Mouse (Mus musculus): ENCODE results near the gene Gusb. TPM values are rescaled to one million over a fixed set of nuclear protein-coding genes. Genes with fewer than 3 reads are reported as not detected.
A peak's percentile ranks its signal among the peaks of the same experiment; 100 is the strongest.

The Gusb gene
- polyA plus RNA-seq (2012; rRNA removed): 16.3 and 22.5 TPM in 2 replicates

DNA sequence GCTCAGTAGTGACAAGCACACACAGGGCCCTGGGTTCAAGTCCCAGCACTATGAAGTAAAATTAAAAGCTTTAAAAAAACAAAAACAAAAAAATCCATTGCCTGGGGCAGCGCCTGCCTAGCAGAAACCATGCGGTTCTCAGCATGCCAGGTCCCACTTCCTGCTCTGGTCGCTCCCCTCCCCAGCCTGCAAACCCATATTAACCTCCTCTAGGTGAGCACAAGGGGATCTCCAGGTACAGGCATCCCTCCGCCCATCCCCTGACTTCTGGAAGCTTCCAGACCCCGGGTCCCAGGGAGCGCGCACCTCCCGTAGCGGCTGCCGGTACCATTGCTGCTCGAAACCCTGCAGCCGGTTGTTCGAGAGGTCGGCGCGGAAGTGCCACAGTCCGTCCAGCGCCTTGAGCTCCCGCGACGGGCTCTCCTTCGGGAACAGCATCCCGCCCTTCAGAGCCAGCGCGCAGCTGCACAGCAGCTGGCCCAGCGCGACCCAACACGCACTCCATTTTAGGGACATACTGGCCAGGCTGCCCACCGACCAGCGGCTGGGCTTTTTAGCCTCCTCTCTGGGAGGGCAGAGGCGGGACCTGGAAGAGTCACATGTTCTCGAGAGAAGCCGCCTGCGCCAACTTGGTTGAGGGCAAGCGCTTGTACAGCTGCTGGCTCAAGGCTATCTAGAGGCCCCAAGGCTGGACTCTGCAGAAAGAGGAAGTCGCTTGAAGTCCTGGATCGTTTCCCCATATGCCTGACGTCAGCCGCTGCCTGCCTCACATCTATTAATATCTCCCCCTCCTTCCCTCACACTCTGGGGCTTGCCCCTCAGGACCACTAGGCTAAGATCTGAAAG is at the start of gene Gusb:
Gusb (minus strand) TSS at position 749 of the 846 bp plus-strand sequence.
- DNase-seq (ENCODE audit: low read depth): peak; percentile 83
- TF ChIP-seq CTCF (IDR thresholded peaks at IDR 0.05; ENCODE audit: borderline replicate concordance, extremely low read depth, insufficient read depth, insufficient read length) (no peak), POLR2A (IDR thresholded peaks at IDR 0.05; ENCODE audit: borderline replicate concordance, extremely low read depth, insufficient read depth, insufficient read length, poor library complexity, severe bottlenecking) (peak; percentile 15; the same call in 1 of the 2 replicates)

GRCm38 (mm10) chr5:130052510-130052909 is 49.7 kb upstream of the Gusb start:
- peak; percentile 18 for DNase-seq (ENCODE audit: low read depth)

GRCm38 (mm10) chr5:130051073-130051860 is 48.4 kb upstream of the Gusb start:
- TF ChIP-seq CTCF (IDR thresholded peaks at IDR 0.05; ENCODE audit: borderline replicate concordance, extremely low read depth, insufficient read depth, insufficient read length) (no peak), POLR2A (IDR thresholded peaks at IDR 0.05; ENCODE audit: borderline replicate concordance, extremely low read depth, insufficient read depth, insufficient read length, poor library complexity, severe bottlenecking) (no peak)
- DNase-seq (ENCODE audit: low read depth): no peak

More at GRCm38 (mm10) chr5:130052510-130052909, 49.7 kb upstream of the Gusb start:
- TF ChIP-seq POLR2A (IDR thresholded peaks at IDR 0.05; ENCODE audit: borderline replicate concordance, extremely low read depth, insufficient read depth, insufficient read length, poor library complexity, severe bottlenecking): no peak

GRCm38 (mm10) chr5:130050416-130050815 is 47.6 kb upstream of the Gusb start:
- TF ChIP-seq CTCF (IDR thresholded peaks at IDR 0.05; ENCODE audit: borderline replicate concordance, extremely low read depth, insufficient read depth, insufficient read length) (no peak), POLR2A (IDR thresholded peaks at IDR 0.05; ENCODE audit: borderline replicate concordance, extremely low read depth, insufficient read depth, insufficient read length, poor library complexity, severe bottlenecking) (no peak)
- peak; percentile 72 for DNase-seq (ENCODE audit: low read depth)

GRCm38 (mm10) chr5:130048786-130049520 is 46.1 kb upstream of the Gusb start:
- DNase-seq (ENCODE audit: low read depth): peak; percentile 30
- TF ChIP-seq POLR2A (IDR thresholded peaks at IDR 0.05; ENCODE audit: borderline replicate concordance, extremely low read depth, insufficient read depth, insufficient read length, poor library complexity, severe bottlenecking): no peak
- TF ChIP-seq CTCF (IDR thresholded peaks at IDR 0.05; ENCODE audit: borderline replicate concordance, extremely low read depth, insufficient read depth, insufficient read length): no peak

GRCm38 (mm10) chr5:130047013-130047412 is 44.2 kb upstream of the Gusb start:
- no peak for TF ChIP-seq POLR2A (IDR thresholded peaks at IDR 0.05; ENCODE audit: borderline replicate concordance, extremely low read depth, insufficient read depth, insufficient read length, poor library complexity, severe bottlenecking)
- peak; percentile 40; the same call in 1 of the 2 replicates for TF ChIP-seq CTCF (IDR thresholded peaks at IDR 0.05; ENCODE audit: borderline replicate concordance, extremely low read depth, insufficient read depth, insufficient read length)
- no peak for DNase-seq (ENCODE audit: low read depth)

- DNase-seq (ENCODE audit: low read depth): no peak
- TF ChIP-seq CTCF (IDR thresholded peaks at IDR 0.05; ENCODE audit: borderline replicate concordance, extremely low read depth, insufficient read depth, insufficient read length): no peak
- TF ChIP-seq POLR2A (IDR thresholded peaks at IDR 0.05; ENCODE audit: borderline replicate concordance, extremely low read depth, insufficient read depth, insufficient read length, poor library complexity, severe bottlenecking): no peak
These were observed 43.7 kb upstream of the Gusb start for GRCm38 (mm10) chr5:130046589-130046988.

DNA sequence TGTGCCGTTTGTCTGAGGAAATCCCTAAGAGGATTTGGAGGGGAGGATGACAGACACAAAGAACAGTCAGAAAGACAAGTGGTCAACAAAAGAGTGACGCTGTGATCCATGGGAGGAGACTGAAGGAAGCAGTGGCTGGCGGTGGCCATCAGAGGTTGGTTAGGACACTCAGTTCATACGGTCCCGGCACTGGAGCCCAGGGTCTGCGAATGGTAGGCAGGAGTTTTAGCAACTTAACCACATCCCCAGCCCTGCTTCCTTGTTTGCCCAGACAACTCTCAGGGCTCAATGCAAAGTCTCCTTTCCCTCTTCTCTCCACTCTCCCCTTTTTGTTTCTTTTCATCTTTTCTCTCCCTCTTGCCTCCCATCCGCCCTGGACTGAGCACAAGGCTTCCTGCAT is 43.3 kb upstream of the Gusb start:
- DNase-seq (ENCODE audit: low read depth): no peak
- TF ChIP-seq CTCF (IDR thresholded peaks at IDR 0.05; ENCODE audit: borderline replicate concordance, extremely low read depth, insufficient read depth, insufficient read length) (no peak), POLR2A (IDR thresholded peaks at IDR 0.05; ENCODE audit: borderline replicate concordance, extremely low read depth, insufficient read depth, insufficient read length, poor library complexity, severe bottlenecking) (no peak)

DNA sequence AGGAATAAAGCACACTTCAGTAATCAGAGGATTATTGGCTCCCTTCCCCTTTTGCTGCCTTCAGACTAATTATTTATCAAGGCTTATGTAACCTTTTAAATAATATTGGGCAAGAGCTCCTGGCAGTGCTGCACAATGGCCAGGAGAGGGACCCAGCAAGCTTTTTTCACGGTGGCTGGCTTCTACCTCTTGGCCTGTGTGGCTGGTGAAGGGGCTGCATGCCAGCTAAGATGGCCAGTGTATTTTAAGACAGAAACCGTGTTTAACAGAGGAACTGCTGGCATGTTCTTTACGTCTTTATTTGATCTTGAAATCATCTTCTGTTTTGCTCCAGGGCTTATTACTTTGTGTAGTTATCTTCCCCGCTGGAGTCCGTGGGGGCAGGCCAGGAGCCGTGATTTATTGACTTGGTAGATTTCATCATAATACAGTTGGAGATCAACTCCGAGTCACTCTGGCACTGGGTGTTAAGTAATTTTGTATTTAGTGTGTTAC is 41.4 kb upstream of the Gusb start:
- no peak for TF ChIP-seq POLR2A (IDR thresholded peaks at IDR 0.05; ENCODE audit: borderline replicate concordance, extremely low read depth, insufficient read depth, insufficient read length, poor library complexity, severe bottlenecking)
- peak; percentile 60 for TF ChIP-seq CTCF (IDR thresholded peaks at IDR 0.05; ENCODE audit: borderline replicate concordance, extremely low read depth, insufficient read depth, insufficient read length)
- peak; percentile 44 for DNase-seq (ENCODE audit: low read depth)

DNA sequence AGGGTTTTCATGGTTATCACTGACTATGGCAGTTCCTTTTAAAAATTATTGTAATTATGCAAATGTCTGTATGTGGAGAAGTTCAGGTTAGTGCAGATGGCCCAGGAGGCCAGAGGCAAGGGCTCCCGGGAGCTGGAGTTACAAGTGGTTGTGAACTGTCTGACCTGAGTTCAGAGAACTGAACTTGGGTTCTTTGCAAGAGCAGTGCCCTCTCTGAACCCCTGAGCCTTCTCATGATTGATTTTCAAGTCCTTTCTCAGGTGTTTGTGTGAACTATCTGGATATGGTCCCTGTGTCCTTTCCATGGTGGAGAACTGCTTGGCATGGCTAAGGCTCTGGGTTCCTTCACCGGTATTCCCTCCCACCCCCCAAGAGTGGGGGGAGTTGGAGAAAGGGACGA is 40.9 kb upstream of the Gusb start:
- DNase-seq (ENCODE audit: low read depth): no peak
- no peak for TF ChIP-seq CTCF (IDR thresholded peaks at IDR 0.05; ENCODE audit: borderline replicate concordance, extremely low read depth, insufficient read depth, insufficient read length)
- TF ChIP-seq POLR2A (IDR thresholded peaks at IDR 0.05; ENCODE audit: borderline replicate concordance, extremely low read depth, insufficient read depth, insufficient read length, poor library complexity, severe bottlenecking): no peak

- no peak for DNase-seq (ENCODE audit: low read depth)
- no peak for TF ChIP-seq CTCF (IDR thresholded peaks at IDR 0.05; ENCODE audit: borderline replicate concordance, extremely low read depth, insufficient read depth, insufficient read length)
- no peak for TF ChIP-seq POLR2A (IDR thresholded peaks at IDR 0.05; ENCODE audit: borderline replicate concordance, extremely low read depth, insufficient read depth, insufficient read length, poor library complexity, severe bottlenecking)
These were observed 38.4 kb upstream of the Gusb start for GRCm38 (mm10) chr5:130041262-130041661.
